Mouse (Mus musculus): Measurements from ENCODE around the gene Ubqln2. TPM values are rescaled to one million over a fixed set of nuclear protein-coding genes. Genes with fewer than 3 reads are reported as not detected.

The Ubqln2 gene
- polyA plus RNA-seq (2017; shearing (Covaris generic)) = 1 to 10 TPM; 8.1 to 9.6 TPM

DNA sequence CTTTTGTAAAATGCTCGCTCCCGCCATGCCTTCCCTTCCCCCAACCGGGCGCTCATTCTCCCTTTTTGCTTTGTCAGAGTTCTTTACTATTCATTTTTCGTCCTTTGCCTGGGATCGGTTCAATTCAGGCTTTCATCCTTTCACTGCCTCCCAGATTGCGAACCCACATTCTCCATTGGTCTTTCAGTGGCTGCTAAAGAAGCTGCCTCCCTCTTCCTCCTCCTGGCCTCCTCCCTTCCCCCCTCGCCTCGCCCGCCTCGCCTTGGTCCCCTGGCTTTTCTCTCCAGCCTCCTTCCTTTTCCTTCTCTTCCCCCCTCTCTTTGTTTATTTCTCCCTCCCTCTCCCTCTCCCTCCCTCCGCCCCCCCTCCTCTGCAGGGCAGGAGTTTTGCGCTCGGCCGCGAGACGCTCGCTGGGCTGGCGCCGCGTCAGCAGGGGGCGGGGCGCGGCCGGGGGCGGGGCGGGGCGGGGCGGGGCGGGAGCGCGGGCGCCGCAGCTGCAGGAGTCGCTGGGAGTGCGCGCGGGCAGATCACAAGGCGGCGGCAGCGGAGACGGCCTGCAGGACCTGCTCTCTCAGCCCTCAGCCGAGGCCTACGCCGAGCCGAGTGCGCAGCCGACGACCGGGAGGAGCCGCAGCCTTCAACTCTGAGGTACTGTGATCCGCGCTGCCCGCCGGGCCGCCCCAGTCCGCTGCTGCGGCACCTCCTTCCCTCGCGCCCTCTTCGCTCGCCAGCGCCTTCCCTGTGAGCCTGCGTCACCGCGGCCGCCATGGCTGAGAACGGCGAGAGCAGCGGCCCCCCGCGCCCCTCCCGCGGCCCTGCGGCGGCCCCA, at the start of gene Ubqln2:
Gene Ubqln2, plus strand, starts transcription at position 540 of the 829 bp plus-strand sequence.

Other genes with a start within 250 kb of the Ubqln2 start
- under 1 TPM in 1 of 2 experiments, not detected in 1; 0.48 TPM for gene Cypt3, start 60.4 kb downstream of the Ubqln2 start, polyA plus RNA-seq (2017; shearing (Covaris generic))
- gene Kctd12b, start 198.2 kb downstream of the Ubqln2 start, polyA plus RNA-seq (2017; shearing (Covaris generic)) = under 1 TPM in 1 of 2 experiments, not detected in 1; 0.83 TPM
- gene Nbdy, start 225.4 kb downstream of the Ubqln2 start, polyA plus RNA-seq (2017; shearing (Covaris generic)) = 10 to 100 TPM; 52.3 to 62.6 TPM

Data from inflammation-experienced regulatory T-cells (primary cell).